Mouse (Mus musculus) embryonic facial prominence, embryonic 11.5 days (tissue): ENCODE data around the gene Plekhd1. TPM values are rescaled to one million over a fixed set of nuclear protein-coding genes. Genes with fewer than 3 reads are reported as not detected.

ENCODE experiments used
- ATAC-seq: fragments of 200-750 bp; cut with Nextera tagmentation; replicated peaks from 2 replicates; pipeline ENCODE4 v1.8.0; 2017; ENCODE audit warnings: low read depth; ENCODE audit not compliant: insufficient number of reproducible peaks, low FRiP score, low TSS enrichment
- DNase-seq: peaks from one replicate; pipeline ENCODE4 v3.0.0-alpha.2; 2015; ENCODE audit warnings: low spot score
- H3K27ac ChIP-seq: fragments of 300-500 bp; sonication (generic); replicated peaks from 2 replicates; pipeline ENCODE4 v1.5.1; 2014; ENCODE audit warnings: mild to moderate bottlenecking, low read depth, low read length, control low read depth
- H3K27me3 ChIP-seq: fragments of 300-500 bp; sonication (generic); 2 replicates; pipeline ENCODE4 v1.6.1; 2014; ENCODE audit warnings: mild to moderate bottlenecking, low read length, moderate library complexity, mixed read lengths; ENCODE audit not compliant: control insufficient read depth, insufficient read depth
- H3K36me3 ChIP-seq: fragments of 300-500 bp; sonication (generic); replicated peaks from 2 replicates; pipeline ENCODE4 v1.6.1; 2014; ENCODE audit warnings: low read depth, mild to moderate bottlenecking, low read length, moderate library complexity, mixed read lengths; ENCODE audit not compliant: control insufficient read depth, insufficient read depth
- H3K4me1 ChIP-seq: fragments of 300-500 bp; sonication (generic); 2 replicates; pipeline ENCODE4 v1.6.1; 2014; ENCODE audit warnings: low read length, mixed read lengths; ENCODE audit not compliant: control insufficient read depth, insufficient read depth
- H3K4me2 ChIP-seq: fragments of 300-500 bp; sonication (generic); 2 replicates; pipeline ENCODE4 v1.6.1; 2014; ENCODE audit warnings: low read depth, mild to moderate bottlenecking, control low read depth, low read length, moderate library complexity
- H3K4me3 ChIP-seq: fragments of 300-500 bp; sonication (generic); 2 replicates; pipeline ENCODE4 v1.5.1; 2014; ENCODE audit warnings: low read depth, low read length, control low read depth
- H3K9ac ChIP-seq: fragments of 300-500 bp; sonication (generic); replicated peaks from 2 replicates; pipeline ENCODE4 v1.6.1; 2014; ENCODE audit warnings: mild to moderate bottlenecking, control low read depth, low read length
- H3K9me3 ChIP-seq: fragments of 300-500 bp; sonication (generic); replicated peaks from 2 replicates; pipeline ENCODE4 v1.6.1; 2016; ENCODE audit warnings: mild to moderate bottlenecking, low read length, inconsistent platforms, mixed read lengths; ENCODE audit not compliant: control insufficient read depth
- WGBS: fragments of 180-500 bp; shearing (Covaris S2); extraction: QIAGEN DNeasy Blood & Tissue Kit; methylation state at CpG from one replicate; pipeline ENCODE4 v1.1.7; 2014; 5-methylcytosine and 5-hydroxymethylcytosine counted together
- polyA plus RNA-seq: library from polyadenylated mRNA; unstranded; fragments of >200 nt; fragmentation: Nextera tagmentation; extraction: Ambion mirVana; gene quantifications from 2 replicates; pipeline ENCODE4 v1.2.1, GENCODE M21; 2014

Gene Plekhd1
- polyA plus RNA-seq, 1 experiment from 2014 or later = 1.8 TPM

- no peak overlapping the region for H3K27ac ChIP-seq
- no peaks in the 10 kb centered on the region for H3K27me3 ChIP-seq
- ATAC-seq = no peak
- no peaks in the 10 kb centered on the region for H3K36me3 ChIP-seq
- no peak overlapping the region for H3K4me3 ChIP-seq
- WGBS = 44% methylated on average over 2 of the region's 2 CpGs
- no peaks in the 10 kb centered on the region for H3K9me3 ChIP-seq
- no peak overlapping the region for H3K9ac ChIP-seq
- H3K4me2 ChIP-seq = no peak overlapping the region
- no peak for DNase-seq
- H3K4me1 ChIP-seq = no peaks in the 10 kb centered on the region
Measured at GRCm38 (mm10) chr12:80728814-80729213, 36.4 kb downstream of the Plekhd1 start.

DNA sequence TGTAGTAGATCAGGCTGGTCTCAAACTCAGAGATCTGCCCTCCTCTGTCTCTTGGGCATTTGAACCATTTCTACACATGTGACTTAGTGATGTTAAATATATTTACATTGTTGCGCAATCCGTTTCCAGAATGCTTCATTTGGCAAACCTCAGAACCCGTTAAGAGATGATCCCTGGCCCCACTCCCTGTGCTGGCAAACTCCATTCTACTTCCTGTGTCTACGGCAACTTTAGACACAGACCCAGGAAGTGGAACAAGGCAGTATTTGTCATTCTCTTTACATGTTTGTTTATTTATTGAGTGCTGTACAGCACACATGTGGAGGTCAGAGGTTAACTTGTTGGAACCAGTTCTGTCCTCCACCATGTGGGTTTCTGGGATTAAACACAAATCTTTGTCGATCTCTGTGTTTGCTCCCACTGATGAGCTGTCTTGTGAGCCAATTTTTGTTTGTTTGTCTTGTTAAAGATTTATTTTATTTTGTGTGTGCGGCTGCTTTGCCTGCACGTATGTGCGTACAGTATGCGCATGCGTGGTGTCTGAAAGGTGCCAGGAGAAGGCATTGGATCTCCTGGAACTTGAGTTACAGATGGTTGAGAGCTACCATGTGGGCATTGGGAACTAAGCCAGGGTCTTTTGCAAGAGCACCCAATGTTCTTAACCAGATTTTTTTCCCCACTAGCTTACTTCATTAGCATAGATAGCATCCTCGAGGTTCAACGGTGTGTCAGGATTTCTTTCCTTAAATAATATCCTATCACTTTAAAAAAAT, 37.6 kb downstream of the Plekhd1 start:
- Histone ChIP-seq H3K27me3 (no peaks in the 10 kb centered on the region), H3K27ac (no peak overlapping the region), H3K9me3 (no peaks in the 10 kb centered on the region), H3K36me3 (no peaks in the 10 kb centered on the region), H3K4me1 (no peaks in the 10 kb centered on the region), H3K4me3 (no peak overlapping the region), H3K9ac (no peak overlapping the region), H3K4me2 (no peak overlapping the region)
- DNase-seq = no peak
- no peak; the same call in 1 of the 2 replicates for ATAC-seq
- WGBS = 87% methylated on average over 12 of the region's 12 CpGs

DNA sequence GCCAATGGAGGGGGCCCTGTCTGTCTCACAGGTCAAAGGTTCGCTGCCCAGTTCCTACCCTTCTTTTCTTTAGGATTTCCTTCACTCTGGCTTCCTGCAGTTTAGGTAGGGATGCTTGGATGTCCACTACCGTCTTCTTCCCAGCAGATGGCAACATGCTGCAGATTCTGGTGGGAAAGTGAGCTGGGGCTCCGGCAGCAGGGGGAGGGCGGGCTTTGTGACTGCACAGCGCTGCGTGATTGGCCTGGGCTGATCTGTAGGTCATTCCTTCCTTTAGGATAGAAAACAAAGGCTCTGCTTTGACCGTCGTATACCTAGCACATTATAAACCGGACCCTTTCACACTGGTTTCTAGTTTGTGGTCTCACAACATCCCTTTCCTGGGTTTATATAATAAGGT, 38.2 kb downstream of the Plekhd1 start:
- 6% methylated on average over 9 of the region's 9 CpGs for WGBS
- Histone ChIP-seq H3K36me3 (no peaks in the 10 kb centered on the region), H3K27me3 (no peaks in the 10 kb centered on the region), H3K9me3 (no peaks in the 10 kb centered on the region), H3K4me3 (no peak overlapping the region), H3K9ac (no peak overlapping the region), H3K27ac (no peak overlapping the region), H3K4me1 (no peaks in the 10 kb centered on the region), H3K4me2 (no peak overlapping the region)
- ATAC-seq (peak; percentile 70), DNase-seq (peak; percentile 82)

- no peak for ATAC-seq
- H3K4me3 ChIP-seq = no peak overlapping the region
- 65% methylated on average over 13 of the region's 13 CpGs for WGBS
- no peak overlapping the region for H3K9ac ChIP-seq
- H3K4me1 ChIP-seq = no peaks in the 10 kb centered on the region; the same call in 1 of the 2 replicates
- H3K27ac ChIP-seq = no peak overlapping the region
- H3K9me3 ChIP-seq = no peaks in the 10 kb centered on the region
- no peaks in the 10 kb centered on the region for H3K36me3 ChIP-seq
- H3K4me2 ChIP-seq = no peak overlapping the region
- DNase-seq = no peak
- no peaks in the 10 kb centered on the region; the same call in 1 of the 2 replicates for H3K27me3 ChIP-seq
Measured at GRCm38 (mm10) chr12:80734526-80735470, 42.4 kb downstream of the Plekhd1 start.

DNA sequence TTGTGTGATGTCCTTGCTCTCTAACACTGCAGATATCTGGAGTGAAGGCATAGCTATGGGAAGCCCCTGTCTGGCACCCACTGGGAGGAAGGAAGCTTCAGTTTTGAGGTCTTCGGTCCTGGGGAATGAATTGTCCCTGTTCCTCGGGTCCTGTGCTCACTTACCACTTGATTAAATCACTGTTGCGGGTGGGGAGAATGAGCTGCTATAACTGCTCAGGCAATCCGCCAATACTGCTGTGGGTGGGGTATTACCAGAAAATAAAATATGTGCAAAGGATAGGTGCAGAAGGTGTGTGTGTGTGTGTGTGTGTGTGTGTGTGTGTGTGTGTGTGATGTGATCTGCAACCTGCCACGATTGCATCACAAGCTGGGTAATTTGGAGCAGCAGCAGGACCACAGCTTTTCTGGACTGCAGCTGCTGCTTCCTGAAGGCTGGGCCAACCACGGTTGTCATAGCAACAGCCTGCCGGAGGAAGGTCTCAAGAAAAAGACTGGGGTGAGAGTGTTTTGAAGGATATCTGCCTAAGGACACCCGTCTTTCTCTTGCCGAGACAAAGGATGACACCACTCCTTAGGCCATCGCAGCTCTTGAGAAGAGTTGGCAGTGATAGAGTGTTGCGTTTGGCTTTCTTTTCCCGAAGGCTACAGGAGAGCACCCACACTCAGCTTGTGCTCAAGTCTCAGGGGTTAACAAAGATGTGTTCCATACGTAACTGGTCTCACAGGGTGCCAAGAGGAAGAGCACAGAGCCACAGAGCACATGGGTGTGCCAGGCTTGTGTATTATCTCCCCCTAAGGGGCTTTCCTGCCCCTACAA, 44.3 kb downstream of the Plekhd1 start:
- 32% methylated on average over 13 of the region's 13 CpGs for WGBS
- no peak overlapping the region for H3K4me2 ChIP-seq
- H3K9ac ChIP-seq = no peak overlapping the region
- ATAC-seq = 0 out of 2 replicates have a peak, but pooled peaks have one; percentile 50
- no peak overlapping the region for H3K4me3 ChIP-seq
- H3K36me3 ChIP-seq = no peaks in the 10 kb centered on the region
- no peak overlapping the region for H3K27ac ChIP-seq
- H3K27me3 ChIP-seq = no peaks in the 10 kb centered on the region; the same call in 1 of the 2 replicates
- no peaks in the 10 kb centered on the region; the same call in 1 of the 2 replicates for H3K4me1 ChIP-seq
- no peaks in the 10 kb centered on the region for H3K9me3 ChIP-seq
- peak; percentile 77 for DNase-seq

- WGBS = 66% methylated on average over 5 of the region's 5 CpGs
- no peak for DNase-seq
- no peak overlapping the region for H3K27ac ChIP-seq
- H3K4me1 ChIP-seq = no peaks in the 10 kb centered on the region; the same call in 1 of the 2 replicates
- ATAC-seq = no peak
- H3K9ac ChIP-seq = no peak overlapping the region
- H3K36me3 ChIP-seq = no peaks in the 10 kb centered on the region
- H3K27me3 ChIP-seq = no peaks in the 10 kb centered on the region; the same call in 1 of the 2 replicates
- no peak overlapping the region for H3K4me3 ChIP-seq
- H3K4me2 ChIP-seq = no peak overlapping the region
- H3K9me3 ChIP-seq = no peaks in the 10 kb centered on the region
Measured at GRCm38 (mm10) chr12:80737283-80737600, 44.9 kb downstream of the Plekhd1 start.

- H3K36me3 ChIP-seq = no peaks in the 10 kb centered on the region
- H3K4me2 ChIP-seq = no peak overlapping the region
- H3K27me3 ChIP-seq = no peaks in the 10 kb centered on the region; the same call in 1 of the 2 replicates
- no peak for DNase-seq
- H3K9me3 ChIP-seq = no peaks in the 10 kb centered on the region
- no peak overlapping the region for H3K4me3 ChIP-seq
- 31% methylated on average over 9 of the region's 9 CpGs for WGBS
- H3K9ac ChIP-seq = no peak overlapping the region
- no peak for ATAC-seq
- no peak overlapping the region for H3K27ac ChIP-seq
- H3K4me1 ChIP-seq = no peaks in the 10 kb centered on the region; the same call in 1 of the 2 replicates
Measured at GRCm38 (mm10) chr12:80739482-80739881, 47.1 kb downstream of the Plekhd1 start.
